Mouse (Mus musculus) small intestine, adult 2 months (tissue): ENCODE measurements around the gene N4bp2l2.

Experiments used
- CTCF ChIP-seq: fragments of 200-500 bp; IDR thresholded peaks from 2 replicates; pipeline ENCODE4 v1.5.1; 2012; ENCODE audit warnings: low read depth, mild to moderate bottlenecking, control low read depth, inconsistent platforms, low read length, moderate library complexity, mixed read lengths; ENCODE audit not compliant: insufficient replicate concordance, insufficient read length; ENCODE audit errors: extremely low read depth
- POLR2A ChIP-seq: fragments of 200-500 bp; IDR thresholded peaks from 2 replicates; pipeline ENCODE4 v1.6.1; 2012; ENCODE audit warnings: low read depth, mild to moderate bottlenecking, control low read depth, inconsistent platforms, low read length, moderate library complexity

DNA sequence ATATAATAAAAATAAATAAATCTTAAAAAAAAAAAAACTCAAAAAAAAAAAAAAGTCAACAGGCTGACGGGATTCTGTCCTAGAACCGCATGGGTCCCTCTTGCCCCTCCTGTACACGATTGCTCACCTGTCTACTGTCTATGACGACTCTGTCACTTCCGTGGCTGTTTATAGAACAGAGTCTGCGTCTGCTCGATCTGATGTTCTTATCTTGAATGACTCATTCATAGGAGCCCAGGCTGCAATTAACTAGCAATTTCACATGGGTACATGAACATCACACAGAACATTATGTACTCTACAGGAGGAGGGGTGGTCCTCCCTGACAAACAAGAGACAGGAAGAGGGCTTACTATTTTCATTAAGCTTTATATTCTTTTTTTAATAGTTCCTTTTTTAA lies 40.5 kb downstream of the N4bp2l2 start:
- TF ChIP-seq CTCF (no peak), POLR2A (no peak)
